Mouse (Mus musculus) liver (tissue): ENCODE data around the gene Olfr618.
"Not testable (repeated sequence)": the region's sequence is repeated elsewhere in the genome, so short reads cannot be mapped to it uniquely, and the experiment has no call there.

Experiments
- DNase-seq: peaks from one replicate; pipeline ENCODE4 v3.0.0-alpha.2; 2020; ENCODE audit warnings: mixed read lengths

The Olfr618 gene

GRCm38 (mm10) chr7:103589803-103590202 is at the start of gene Olfr618:
Olfr618 (plus strand) TSS chr7:103590103.
- no peak for DNase-seq

DNA sequence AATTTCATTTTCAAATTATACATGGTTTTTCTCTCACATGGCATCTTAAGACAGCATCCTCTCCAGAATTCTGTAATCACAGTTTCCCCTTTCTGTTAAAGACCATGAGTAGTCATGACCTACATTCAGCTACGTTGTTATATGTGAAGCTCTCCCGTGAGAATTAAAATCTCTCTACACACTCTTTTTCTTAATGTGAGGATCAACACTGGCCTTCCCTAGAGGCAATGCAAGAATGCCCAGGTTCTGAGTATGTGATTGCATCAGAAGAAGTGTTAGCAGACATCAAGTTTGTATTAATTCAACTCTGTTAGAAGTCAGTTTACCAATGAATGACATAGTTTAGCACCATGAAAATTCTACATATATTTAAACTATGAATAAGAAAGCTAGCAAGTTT is 47.3 kb upstream of the Olfr618 start, which contains the start of gene Olfr612:
TSS of gene Olfr612 (minus strand) at position 101 of the 400 bp plus-strand sequence.
- DNase-seq, result not testable (repeated sequence)

DNA sequence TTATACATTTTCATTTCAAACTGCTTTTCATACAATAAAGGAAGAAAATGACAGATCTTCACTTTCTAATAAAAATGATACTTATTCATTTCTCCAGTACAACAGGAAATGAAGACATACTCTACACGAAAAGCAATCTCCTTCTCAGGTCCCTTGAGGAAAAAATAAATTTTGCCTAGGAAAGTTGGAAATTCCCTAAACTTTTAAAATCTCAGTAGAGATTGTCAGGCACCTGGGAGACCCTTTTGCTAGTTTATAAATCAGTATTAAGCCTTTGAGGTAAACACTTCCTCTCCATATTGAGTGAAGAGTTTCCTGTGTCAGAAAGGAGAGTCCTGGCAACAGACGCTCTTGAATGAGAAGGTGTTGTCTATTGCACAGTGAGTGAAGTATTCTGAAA is 42.1 kb upstream of the Olfr618 start, which contains the start of gene Olfr613:
TSS of gene Olfr613 (plus strand) at position 301 of the 400 bp plus-strand sequence.
- no peak for DNase-seq

GRCm38 (mm10) chr7:103555779-103556178 is 34.1 kb upstream of the Olfr618 start, which contains the start of gene Olfr615:
Olfr615 (plus strand) TSS chr7:103556079.
- no peak for DNase-seq

DNA sequence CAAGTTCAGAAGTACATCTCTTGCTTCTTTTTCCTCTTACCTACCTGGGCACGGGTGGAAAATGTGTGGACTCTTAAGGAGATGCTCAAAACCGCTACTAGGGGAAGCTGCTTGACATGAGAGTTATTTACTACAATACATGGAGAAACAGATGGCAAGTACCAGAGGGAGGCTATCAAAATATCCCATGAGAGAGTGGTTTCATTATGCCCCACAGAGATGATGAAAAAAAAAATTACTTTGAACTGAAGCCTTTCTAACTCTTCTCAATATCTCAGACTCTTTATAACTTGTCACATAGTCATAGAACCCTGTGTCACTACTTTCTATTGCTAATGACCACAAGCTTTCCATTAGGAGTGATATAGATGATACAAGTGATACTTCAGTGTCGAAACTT is 20.9 kb upstream of the Olfr618 start, which contains the start of gene Olfr616:
TSS of gene Olfr616 (minus strand) at position 101 of the 400 bp plus-strand sequence.
- DNase-seq, result no peak

DNA sequence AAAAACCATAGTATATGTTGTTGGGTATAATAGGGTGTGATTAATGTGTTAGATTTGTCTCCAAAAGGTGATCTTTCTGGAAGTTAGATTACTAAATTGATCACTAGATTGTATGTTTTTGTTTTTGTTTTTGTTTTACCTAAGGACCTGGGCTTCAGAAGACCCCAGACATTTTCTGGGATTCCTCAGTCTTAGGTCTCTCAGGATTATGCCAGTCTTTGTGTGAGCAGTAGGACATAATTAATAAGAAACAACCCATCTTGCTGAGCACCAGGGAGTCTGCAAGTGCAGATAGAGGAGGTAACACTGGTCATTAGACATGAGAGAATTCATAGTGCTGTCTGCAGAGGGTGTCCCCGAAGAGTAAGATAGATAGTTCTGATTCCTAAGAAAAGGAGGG is 17.1 kb upstream of the Olfr618 start, which contains the start of gene Olfr617:
TSS of gene Olfr617 (plus strand) at position 301 of the 400 bp plus-strand sequence.
- no peak for DNase-seq

DNA sequence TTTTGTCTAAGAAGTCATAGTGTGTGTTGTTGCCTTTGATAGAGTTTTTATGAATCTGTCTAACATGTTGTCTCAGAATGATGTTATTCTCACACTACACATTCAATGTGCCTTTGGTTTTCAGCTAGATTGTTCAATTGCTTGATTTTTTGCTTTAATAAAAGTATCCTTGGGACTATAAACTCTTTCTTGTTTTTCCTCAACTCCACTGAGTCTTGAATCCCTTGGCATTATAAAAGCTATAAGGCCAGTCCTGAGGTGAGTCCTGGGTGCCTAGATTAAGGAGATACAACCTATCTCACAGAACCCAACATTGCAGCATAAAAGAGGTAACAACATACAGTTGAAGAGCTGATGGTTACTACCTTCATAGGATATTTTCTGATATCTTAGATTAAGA is 10.4 kb downstream of the Olfr618 start, which contains the start of gene Olfr619:
TSS of gene Olfr619 (plus strand) at position 301 of the 400 bp plus-strand sequence.
- no peak for DNase-seq

GRCm38 (mm10) chr7:103607425-103607824 is 17.5 kb downstream of the Olfr618 start:
- no peak for DNase-seq

DNA sequence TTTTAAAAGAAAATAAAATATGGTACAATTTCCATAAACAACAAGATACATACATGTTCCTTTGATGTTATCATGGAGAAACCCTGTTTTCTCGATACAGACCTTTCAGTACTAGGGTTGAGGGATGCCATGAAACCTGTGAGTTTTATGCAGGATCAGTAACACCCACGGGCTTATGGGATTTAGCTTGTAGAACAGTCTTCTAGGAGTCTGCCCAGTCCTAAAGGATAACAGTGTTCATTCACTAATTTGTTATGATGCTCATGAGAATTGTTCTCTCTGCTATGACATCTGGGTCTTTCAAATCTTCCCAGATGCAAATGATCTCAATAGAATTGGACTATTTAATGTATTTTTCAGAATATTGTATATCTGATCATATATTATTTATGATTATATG is 22.5 kb downstream of the Olfr618 start, which contains the start of gene Olfr620:
TSS of gene Olfr620 (minus strand) at position 101 of the 400 bp plus-strand sequence.
- no peak for DNase-seq

DNA sequence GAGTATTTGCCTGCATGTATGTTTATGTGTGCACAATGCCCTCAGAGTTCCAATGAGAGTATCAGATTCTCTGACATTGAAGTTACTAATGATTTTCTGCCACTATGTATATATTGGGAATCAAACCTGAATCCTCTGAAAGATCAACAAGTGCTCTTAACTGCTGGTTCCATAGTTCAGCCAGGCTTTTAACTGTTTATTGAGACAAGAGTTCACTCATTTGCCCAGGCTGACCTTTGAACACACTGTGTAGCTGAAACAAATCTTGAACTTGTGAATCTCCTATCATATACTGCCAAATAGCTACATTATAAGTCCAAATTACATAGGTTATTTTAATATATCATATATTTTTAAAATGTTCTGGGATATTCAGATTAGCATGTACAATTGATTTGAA is 46.9 kb downstream of the Olfr618 start:
- DNase-seq, result no peak

- DNase-seq, result no peak
Measured at GRCm38 (mm10) chr7:103642602-103643001, 52.7 kb downstream of the Olfr618 start, which contains the start of gene Olfr622. Olfr622 (minus strand) TSS chr7:103642702.

DNA sequence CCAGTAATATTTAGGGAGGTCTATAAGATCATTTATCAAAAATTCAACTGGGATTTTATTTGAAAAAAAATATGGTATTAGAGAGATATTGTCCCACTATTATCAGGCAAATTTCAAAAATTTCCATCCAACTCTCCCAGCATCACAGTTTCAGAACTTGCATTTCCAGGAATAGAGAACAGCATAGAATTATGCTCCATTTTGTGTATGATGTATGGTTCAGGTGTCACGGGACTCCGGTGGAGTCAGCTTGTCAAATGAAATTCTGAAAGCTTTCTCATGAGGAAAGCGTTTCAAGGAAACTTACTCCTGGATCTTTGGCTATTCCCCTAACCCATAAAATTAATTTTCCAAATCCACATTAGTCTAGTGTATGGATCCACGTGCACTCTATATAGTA is 54.2 kb downstream of the Olfr618 start:
- no peak for DNase-seq
